8 mouse cellular contexts compared by ENCODE assay signal in the genomic region with DNA sequence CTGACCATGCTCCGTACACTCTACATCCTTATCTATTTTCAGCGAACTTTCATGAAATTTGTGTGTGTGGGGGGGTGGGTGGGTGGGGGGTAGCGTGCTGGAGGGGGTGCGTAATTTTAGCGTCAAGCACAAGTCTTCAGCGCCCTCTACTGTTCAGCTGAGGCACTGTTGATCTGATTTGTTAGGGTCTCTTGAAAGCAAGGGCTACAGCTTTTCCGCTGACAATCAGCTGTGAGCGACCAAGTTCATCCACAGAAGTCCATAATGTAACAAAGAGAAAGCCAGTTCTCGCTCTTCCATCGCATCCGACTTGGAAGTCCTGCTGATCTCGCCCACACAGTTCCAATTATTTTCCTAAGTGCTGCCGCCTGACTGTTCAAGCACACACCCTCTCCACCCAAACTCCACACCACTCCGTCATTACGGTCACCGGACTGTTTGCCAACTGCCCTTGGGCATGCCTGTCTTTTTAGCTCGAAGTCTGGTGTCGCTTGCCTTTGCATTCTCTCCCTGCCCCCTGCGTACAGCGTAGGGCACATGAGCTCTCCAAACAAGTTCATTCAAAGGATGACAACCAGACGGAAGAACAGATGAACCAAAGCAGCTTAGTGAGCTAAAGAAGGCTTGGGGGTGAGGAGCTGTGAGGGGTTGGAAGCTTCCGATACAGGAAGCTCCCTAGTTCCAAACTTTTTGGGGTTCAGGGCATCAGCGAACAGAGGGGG. TPM values are rescaled to one million over a fixed set of nuclear protein-coding genes. Genes with fewer than 3 reads are reported as not detected.
DNase-seq lines count a peak whose midpoint lies in the region; ATAC-seq and TF ChIP-seq lines count a peak whose summit lies in the region.

No protein-coding gene starts in this region.

- DNase-seq in cerebellum, adult 2 months, result peak; percentile 24 to 51
- peak; percentile 69 to 74 for DNase-seq in right cerebral cortex, adult 2 months (ENCODE audit: low spot score in 2 of 2)
- no peak for DNase-seq in right cerebral cortex, postnatal 25 days
- peak; percentile 68 to 73 for DNase-seq in layer of hippocampus, postnatal 10 days (ENCODE audit: low spot score in 2 of 2)
- DNase-seq in midbrain, postnatal 0 days (ENCODE audit: low spot score), result peak; percentile 77
- no peak for DNase-seq in B cell, adult 2 months

- TF ChIP-seq CTCF in cerebellum, adult 2 months (IDR thresholded peaks at IDR 0.05; ENCODE audit: borderline replicate concordance, insufficient read depth, low read depth, low read length), result peak; percentile 63
- TF ChIP-seq CTCF in midbrain, postnatal 0 days (IDR thresholded peaks at IDR 0.05), result peak; percentile 67

- peaks cover 4% of the 10 kb centered on the region; the same call in 1 of the 2 replicates for H3K4me1 ChIP-seq in cerebellum, adult 2 months (ENCODE audit: control insufficient read depth, insufficient read depth, low read length)
- H3K4me1 ChIP-seq in heart, embryonic 13.5 days, result peaks cover 20% of the 10 kb centered on the region
- H3K4me1 ChIP-seq in midbrain, postnatal 0 days (ENCODE audit: insufficient read depth, low read length), result no peaks in the 10 kb centered on the region

- no peaks in the 10 kb centered on the region; the same call in 1 of the 2 replicates for H3K27me3 ChIP-seq in cerebellum, adult 2 months (ENCODE audit: control insufficient read depth, insufficient read depth, low read length)
- H3K27me3 ChIP-seq in heart, embryonic 13.5 days (replicated peaks), result peaks cover 32% of the 10 kb centered on the region
- H3K27me3 ChIP-seq in midbrain, postnatal 0 days (ENCODE audit: insufficient read depth, low read length), result no peaks in the 10 kb centered on the region

- H3K9me3 ChIP-seq in heart, embryonic 13.5 days, result no peaks in the 10 kb centered on the region
- no peaks in the 10 kb centered on the region for H3K9me3 ChIP-seq in midbrain, postnatal 0 days (ENCODE audit: low read length)

- H3K4me2 ChIP-seq in heart, embryonic 13.5 days, result peak overlapping the region; percentile 46
- H3K4me2 ChIP-seq in midbrain, postnatal 0 days (ENCODE audit: low read depth, low read length, poor library complexity, severe bottlenecking), result no peak overlapping the region

- H3K27ac ChIP-seq in cerebellum, adult 2 months (ENCODE audit: insufficient read depth, low read length), result no peak overlapping the region
- H3K27ac ChIP-seq in heart, embryonic 13.5 days (replicated peaks), result no peak overlapping the region
- no peak overlapping the region for H3K27ac ChIP-seq in midbrain, postnatal 0 days (ENCODE audit: low read depth, low read length)

- ATAC-seq in cerebellum, adult (ENCODE audit: insufficient number of reproducible peaks, low FRiP score, low TSS enrichment), result no peak
- no peak for ATAC-seq in heart, embryonic 13.5 days (ENCODE audit: extremely low read depth, insufficient number of reproducible peaks, low FRiP score, low TSS enrichment)
- ATAC-seq in midbrain, postnatal 0 days (ENCODE audit: low FRiP score), result no peak

- H3K36me3 ChIP-seq in heart, embryonic 13.5 days, result no peaks in the 10 kb centered on the region
- H3K36me3 ChIP-seq in midbrain, postnatal 0 days (ENCODE audit: insufficient read depth, low read length), result no peaks in the 10 kb centered on the region

- no peak overlapping the region for H3K9ac ChIP-seq in heart, embryonic 13.5 days
- H3K9ac ChIP-seq in midbrain, postnatal 0 days (replicated peaks; ENCODE audit: low read length, poor library complexity, severe bottlenecking), result no peak overlapping the region

- H3K4me3 ChIP-seq in cerebellum, adult 2 months (replicated peaks; ENCODE audit: insufficient read depth, low read depth, low read length), result no peak overlapping the region
- no peak overlapping the region for H3K4me3 ChIP-seq in heart, embryonic 13.5 days
- H3K4me3 ChIP-seq in midbrain, postnatal 0 days (ENCODE audit: low read depth, low read length), result no peak overlapping the region

- WGBS in cerebellum, adult 2 months, result 19% methylated on average over 23 of the region's 23 CpGs
- WGBS in heart, embryonic 13.5 days, result 33% methylated on average over 23 of the region's 23 CpGs
- WGBS in midbrain, postnatal 0 days, result 38% methylated on average over 23 of the region's 23 CpGs

- TF ChIP-seq POLR2A in cerebellum, adult 2 months (IDR thresholded peaks at IDR 0.05; ENCODE audit: borderline replicate concordance, insufficient read depth, low read length), result no peak

RNA-seq across cellular contexts. Expression of a gene that starts 19.1 kb away (rescaled TPM):
- polyA plus RNA-seq in cerebellum, adult 2 months (2012; rRNA removed), result 13.5 and 14.6 TPM in 2 replicates
- 1.7 and 1.8 TPM in 2 replicates for polyA plus RNA-seq in heart, embryonic 13.5 days (2015; fragmentation: Nextera tagmentation; extraction: Ambion mirVana)
- 10 to 100 TPM; 31.6 to 36.2 TPM for total RNA-seq in layer of hippocampus, postnatal 10 days (2021)
- total RNA-seq in midbrain, postnatal 0 days (2014; rRNA removed), result 6.2 and 12.8 TPM in 2 replicates
- polyA plus RNA-seq in midbrain, postnatal 0 days (2015; fragmentation: Nextera tagmentation; extraction: Ambion mirVana), result 1.4 and 1.9 TPM in 2 replicates

Comparison
In these comparisons a context has a peak if more than half of its experiments do, and no peak if none do; other contexts are left out.
1. DNase-seq: peak in cerebellum, adult 2 months (2 of 2), right cerebral cortex, adult 2 months (2 of 2), layer of hippocampus, postnatal 10 days (2 of 2) and midbrain, postnatal 0 days (single experiment); none in right cerebral cortex, postnatal 25 days (single experiment) and B cell, adult 2 months (0 of 2).